17 mouse cellular contexts compared by ENCODE assay signal in the genomic region with DNA sequence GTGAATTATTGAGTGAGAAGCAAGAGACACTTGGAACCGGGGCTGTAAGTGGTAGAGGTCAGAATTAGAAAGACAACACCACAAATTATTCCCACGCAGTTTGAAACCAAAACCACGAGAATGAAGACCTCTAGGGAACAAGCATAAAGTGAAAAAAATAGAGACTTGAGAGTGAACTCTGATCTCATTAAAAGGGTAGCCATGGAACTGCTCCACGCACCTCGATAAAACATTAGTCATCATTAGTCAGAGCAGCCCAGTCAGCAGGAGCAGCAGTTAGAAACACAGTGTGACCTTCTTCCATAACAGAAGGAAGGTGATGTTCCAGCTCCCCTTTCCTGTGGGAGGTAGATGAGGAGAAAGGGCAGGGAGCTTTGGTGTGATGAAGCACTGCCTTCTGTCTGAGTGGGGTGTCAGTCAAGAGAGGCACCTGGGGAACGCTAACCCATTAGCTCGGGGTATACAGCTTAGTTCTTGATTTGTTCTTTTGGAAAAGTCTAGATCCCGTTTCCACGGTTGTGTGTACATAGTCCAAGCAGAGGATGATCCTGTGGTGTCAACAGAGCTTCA.
DNase-seq lines count a peak whose midpoint lies in the region; ATAC-seq and TF ChIP-seq lines count a peak whose summit lies in the region.
"Had no signal": no experiment of that assay in that cellular context is flagged by ENCODE, and none has a peak within 500 bp of the region (broad histone marks: within the 10 kb centered on the region; RNA-seq: fewer than 3 reads in every experiment).

No protein-coding gene starts in this region.

- no peak overlapping the region for H3K9ac ChIP-seq in stomach, postnatal 0 days (ENCODE audit: low read length)
- no peak overlapping the region for H3K9ac ChIP-seq in midbrain, postnatal 0 days (replicated peaks; ENCODE audit: low read length, poor library complexity, severe bottlenecking)
- H3K9ac ChIP-seq: embryonic facial prominence, embryonic 15.5 days; limb, embryonic 15.5 days; lung, embryonic 15.5 days had no signal

- H3K4me2 ChIP-seq in stomach, postnatal 0 days (replicated peaks; ENCODE audit: low read depth): no peak overlapping the region
- no peak overlapping the region for H3K4me2 ChIP-seq in midbrain, postnatal 0 days (ENCODE audit: low read depth, low read length, poor library complexity, severe bottlenecking)
- H3K4me2 ChIP-seq: embryonic facial prominence, embryonic 15.5 days; limb, embryonic 15.5 days; lung, embryonic 15.5 days had no signal

- TF ChIP-seq EP300 in stomach, postnatal 0 days (optimal IDR thresholded peaks at IDR 0.05): no peak

- no peaks in the 10 kb centered on the region for H3K36me3 ChIP-seq in stomach, postnatal 0 days (ENCODE audit: control insufficient read depth, insufficient read depth, low read length)
- no peaks in the 10 kb centered on the region for H3K36me3 ChIP-seq in midbrain, postnatal 0 days (ENCODE audit: insufficient read depth, low read length)
- H3K36me3 ChIP-seq: embryonic facial prominence, embryonic 15.5 days; G1E; limb, embryonic 15.5 days; lung, embryonic 15.5 days had no signal

- H3K9me3 ChIP-seq in stomach, postnatal 0 days (ENCODE audit: control insufficient read depth, low read length): no peaks in the 10 kb centered on the region
- no peaks in the 10 kb centered on the region for H3K9me3 ChIP-seq in midbrain, postnatal 0 days (ENCODE audit: low read length)
- H3K9me3 ChIP-seq: embryonic facial prominence, embryonic 15.5 days; G1E; limb, embryonic 15.5 days; lung, embryonic 15.5 days; megakaryocyte, embryonic 14.5 days had no signal

- no peaks in the 10 kb centered on the region for H3K27me3 ChIP-seq in stomach, postnatal 0 days (ENCODE audit: control insufficient read depth, insufficient read depth, low read length)
- H3K27me3 ChIP-seq in midbrain, postnatal 0 days (ENCODE audit: insufficient read depth, low read length): no peaks in the 10 kb centered on the region
- H3K27me3 ChIP-seq: embryonic facial prominence, embryonic 15.5 days; limb, embryonic 15.5 days; lung, embryonic 15.5 days; megakaryocyte, embryonic 14.5 days had no signal

- H3K27ac ChIP-seq in layer of hippocampus, adult 2 months: 0 out of 2 replicates have a peak overlapping the region, but pooled peaks have one; percentile 10
- no peak overlapping the region for H3K27ac ChIP-seq in stomach, postnatal 0 days (replicated peaks)
- no peak overlapping the region for H3K27ac ChIP-seq in midbrain, postnatal 0 days (ENCODE audit: low read depth, low read length)
- H3K27ac ChIP-seq: embryonic facial prominence, embryonic 15.5 days; limb, embryonic 15.5 days; lung, embryonic 15.5 days had no signal

- ATAC-seq in stomach, postnatal 0 days (ENCODE audit: low FRiP score, low TSS enrichment): 0 out of 2 replicates have a peak, but pooled peaks have one; percentile 63
- no peak for ATAC-seq in midbrain, postnatal 0 days (ENCODE audit: low FRiP score)
- no peak for ATAC-seq in frontal cortex, adult (ENCODE audit: low TSS enrichment)
- ATAC-seq: inflammation-experienced regulatory T-cells, adult 6 months had no signal

- no peak overlapping the region for H3K4me3 ChIP-seq in layer of hippocampus, adult 2 months
- H3K4me3 ChIP-seq in stomach, postnatal 0 days (ENCODE audit: low read depth, low read length): no peak overlapping the region
- no peak overlapping the region for H3K4me3 ChIP-seq in midbrain, postnatal 0 days (ENCODE audit: low read depth, low read length)
- H3K4me3 ChIP-seq: embryonic facial prominence, embryonic 15.5 days; limb, embryonic 15.5 days; lung, embryonic 15.5 days; megakaryocyte, embryonic 14.5 days; myocyte had no signal

- 62% methylated on average over 9 of the region's 9 CpGs for WGBS in stomach, postnatal 0 days
- WGBS in midbrain, postnatal 0 days: 82% methylated on average over 9 of the region's 9 CpGs

- peak; percentile 59 to 65 for DNase-seq in adrenal gland, adult (ENCODE audit: inconsistent age in 2 of 2, low spot score in 1 of 2)
- DNase-seq in adrenal gland, postnatal 25 days: no peak
- DNase-seq in layer of hippocampus, adult 2 months (ENCODE audit: low spot score in 2 of 2): no peak
- DNase-seq in layer of hippocampus, postnatal 25 days (ENCODE audit: extremely low spot score in 1 of 2, low spot score in 1 of 2): no peak
- DNase-seq in kidney, adult 9 months: peak; percentile 67
- DNase-seq in stomach, postnatal 0 days (ENCODE audit: low spot score): no peak
- no peak for DNase-seq in midbrain, postnatal 0 days (ENCODE audit: low spot score)
- DNase-seq: cerebellum, adult 18-20 months; retina, postnatal 1 day had no signal

- H3K4me1 ChIP-seq in stomach, postnatal 0 days (replicated peaks; ENCODE audit: control insufficient read depth, insufficient read depth): no peaks in the 10 kb centered on the region
- no peaks in the 10 kb centered on the region for H3K4me1 ChIP-seq in midbrain, postnatal 0 days (ENCODE audit: insufficient read depth, low read length)
- H3K4me1 ChIP-seq: embryonic facial prominence, embryonic 15.5 days; limb, embryonic 15.5 days; lung, embryonic 15.5 days; megakaryocyte, embryonic 14.5 days had no signal

- TF ChIP-seq CTCF in layer of hippocampus, adult 2 months (conservative IDR thresholded peaks at IDR 0.05): no peak
- no peak for TF ChIP-seq CTCF in stomach, postnatal 0 days (IDR thresholded peaks at IDR 0.05; ENCODE audit: low read depth)
- no peak for TF ChIP-seq CTCF in midbrain, postnatal 0 days (IDR thresholded peaks at IDR 0.05)

Comparison
In these comparisons a context has a peak if more than half of its experiments do, and no peak if none do; other contexts are left out.
1. DNase-seq: peak in adrenal gland, adult (2 of 2) and kidney, adult 9 months (single experiment); none in adrenal gland, postnatal 25 days (single experiment), layer of hippocampus, adult 2 months (0 of 2), layer of hippocampus, postnatal 25 days (0 of 2), stomach, postnatal 0 days (single experiment) and midbrain, postnatal 0 days (single experiment).